Mouse (Mus musculus) left cerebral cortex, adult 8-10 months (tissue): ENCODE data around the gene Ppard. TPM values are rescaled to one million over a fixed set of nuclear protein-coding genes. Genes with fewer than 3 reads are reported as not detected.

ENCODE experiments used
- DNase-seq, 2 experiments: peaks; one replicate each; pipeline ENCODE4 v3.0.0; 2022; ENCODE audit warnings: low spot score in 2 of 2
- total RNA-seq, 4 experiments: library from RNA; stranded (reverse); gene quantifications; 2 replicates each; pipeline ENCODE4 v1.2.4; 2022

The Ppard gene
- total RNA-seq, 4 experiments from 2014 or later: 26.4 to 28.8 (median 27.1) TPM

DNA sequence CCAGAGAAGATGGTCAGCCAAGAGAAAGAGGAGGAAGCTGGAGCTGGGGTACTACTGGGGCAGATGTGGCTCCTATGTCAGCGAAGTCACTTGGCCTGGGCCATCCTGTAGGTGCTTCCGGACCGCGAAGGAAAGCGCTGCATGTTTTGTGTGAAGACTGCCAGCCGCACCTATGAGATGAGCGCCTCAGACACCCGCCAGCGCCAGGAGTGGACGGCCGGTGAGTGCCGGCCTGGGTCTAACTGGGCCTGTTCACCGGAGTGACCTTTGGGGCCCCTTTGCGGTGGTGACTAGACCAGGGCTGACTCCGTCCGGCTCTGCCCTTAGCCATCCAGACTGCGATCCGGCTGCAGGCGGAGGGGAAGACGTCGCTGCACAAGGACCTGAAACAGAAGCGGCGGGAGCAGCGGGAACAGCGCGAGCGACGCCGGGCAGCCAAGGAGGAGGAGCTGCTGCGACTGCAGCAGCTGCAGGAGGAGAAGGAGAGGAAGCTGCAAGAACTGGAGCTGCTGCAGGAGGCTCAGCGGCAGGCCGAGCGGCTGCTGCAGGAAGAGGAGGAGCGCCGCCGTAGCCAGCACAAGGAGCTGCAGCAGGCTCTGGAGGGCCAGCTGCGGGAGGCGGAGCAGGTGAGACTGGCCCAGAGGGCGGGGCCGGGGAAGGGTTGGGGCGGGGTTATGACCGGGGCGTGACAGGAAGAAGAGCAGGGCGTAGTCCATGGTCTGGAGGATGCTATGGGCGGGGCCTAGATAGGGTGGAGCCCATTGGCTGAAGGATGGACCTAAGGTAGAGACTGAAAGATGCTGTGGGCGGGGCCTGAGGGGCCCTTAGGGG, 8.7 kb upstream of the Ppard start:
- peak; percentile 70 to 91 for DNase-seq

DNA sequence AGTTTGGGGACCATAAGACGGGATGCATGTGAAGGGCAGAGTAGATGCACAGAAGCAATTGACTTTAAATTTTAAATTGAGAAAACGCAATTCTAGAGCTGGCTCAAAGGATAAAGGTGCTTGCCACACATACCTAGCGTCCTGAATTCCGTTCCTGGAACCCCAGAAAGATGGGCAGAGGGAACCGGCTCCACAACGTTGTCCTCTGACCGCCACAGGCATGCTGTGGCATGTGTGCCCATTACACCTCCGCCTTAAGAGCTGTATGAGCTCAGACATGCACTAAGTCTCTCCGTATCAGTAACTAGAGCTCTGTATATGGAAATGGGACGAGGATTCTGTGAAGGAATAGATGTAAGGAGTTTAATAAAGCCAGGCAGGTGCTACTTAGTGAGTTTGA, 7.9 kb upstream of the Ppard start:
- no peak for DNase-seq

- peak; percentile 82 to 90 for DNase-seq
Observed at GRCm38 (mm10) chr17:28226014-28226413, 6.5 kb upstream of the Ppard start.

GRCm38 (mm10) chr17:28230486-28230885, 2.0 kb upstream of the Ppard start:
- DNase-seq: no peak

DNA sequence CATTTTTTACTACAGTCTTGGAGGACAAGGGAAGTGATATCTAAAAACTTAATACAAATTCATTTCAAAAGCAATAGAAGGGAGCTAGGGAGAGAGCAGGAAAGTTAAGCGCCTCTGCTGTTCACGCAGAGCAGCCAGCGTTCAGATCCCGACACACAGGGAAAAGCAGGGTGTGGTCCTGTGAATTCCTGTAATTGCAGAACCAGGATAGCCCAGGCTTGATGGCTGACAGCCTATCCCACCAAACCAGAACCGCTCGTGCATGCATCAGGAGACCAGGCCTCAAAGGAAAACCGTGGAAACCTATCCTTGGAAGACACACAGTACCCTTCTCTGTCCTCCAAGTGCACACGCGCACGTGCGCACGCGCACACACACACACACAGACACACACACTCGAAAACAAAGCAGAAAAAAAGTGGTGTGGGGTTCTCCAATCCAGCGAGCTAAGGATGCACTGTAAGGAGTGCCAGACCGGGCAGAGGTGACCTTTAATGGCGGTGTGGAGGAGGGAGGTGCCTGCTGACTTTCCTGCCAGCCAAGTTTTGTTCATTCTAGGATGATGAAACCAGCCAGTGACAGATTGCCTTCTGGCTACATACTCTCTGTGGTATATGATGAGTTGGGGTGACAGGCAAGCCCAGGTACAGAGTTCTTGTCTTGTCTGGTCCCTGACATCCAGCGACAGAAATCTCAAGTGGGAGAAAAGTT, 1.3 kb upstream of the Ppard start:
- DNase-seq: no peak

GRCm38 (mm10) chr17:28233091-28233731, 711 bp downstream of the Ppard start:
- DNase-seq: no peak

GRCm38 (mm10) chr17:28234641-28235040, 2.1 kb downstream of the Ppard start:
- no peak for DNase-seq

DNA sequence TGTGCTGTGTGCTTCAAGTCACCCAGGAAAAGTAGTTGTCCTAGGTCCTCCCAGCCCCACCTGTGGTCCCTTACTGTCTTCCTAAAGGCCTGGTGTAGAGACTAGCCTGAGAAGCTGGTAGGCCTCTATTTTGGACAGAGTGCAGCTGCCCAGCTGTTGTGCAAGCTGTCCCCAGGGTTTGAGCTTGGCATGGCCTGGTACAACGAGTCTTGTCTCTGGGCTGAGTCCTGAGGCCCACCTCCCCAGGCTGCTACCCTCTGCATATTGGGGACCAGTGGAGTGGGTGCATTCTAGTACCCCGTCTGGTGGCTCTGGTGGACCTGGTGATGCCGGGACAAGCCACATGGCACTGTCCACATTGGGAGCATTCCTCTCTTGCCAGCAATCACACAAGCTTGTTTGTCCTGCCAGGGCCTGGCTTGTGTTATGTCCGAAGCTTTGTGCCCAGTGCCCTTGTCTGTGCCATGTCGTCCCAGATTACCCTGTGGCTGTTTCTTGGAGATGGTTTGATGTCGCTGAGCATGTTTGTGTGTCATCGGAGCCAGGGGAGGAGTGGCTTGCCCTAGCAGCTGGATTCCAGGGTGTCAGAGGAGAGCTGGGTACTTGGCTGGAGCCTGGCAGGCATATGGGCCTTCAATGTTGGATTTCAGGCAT, 3.6 kb downstream of the Ppard start:
- no peak for DNase-seq

GRCm38 (mm10) chr17:28236636-28237015, 4.1 kb downstream of the Ppard start:
- DNase-seq: no peak

GRCm38 (mm10) chr17:28237362-28237761, 4.9 kb downstream of the Ppard start:
- DNase-seq: no peak

GRCm38 (mm10) chr17:28237874-28238273, 5.4 kb downstream of the Ppard start:
- no peak for DNase-seq

DNA sequence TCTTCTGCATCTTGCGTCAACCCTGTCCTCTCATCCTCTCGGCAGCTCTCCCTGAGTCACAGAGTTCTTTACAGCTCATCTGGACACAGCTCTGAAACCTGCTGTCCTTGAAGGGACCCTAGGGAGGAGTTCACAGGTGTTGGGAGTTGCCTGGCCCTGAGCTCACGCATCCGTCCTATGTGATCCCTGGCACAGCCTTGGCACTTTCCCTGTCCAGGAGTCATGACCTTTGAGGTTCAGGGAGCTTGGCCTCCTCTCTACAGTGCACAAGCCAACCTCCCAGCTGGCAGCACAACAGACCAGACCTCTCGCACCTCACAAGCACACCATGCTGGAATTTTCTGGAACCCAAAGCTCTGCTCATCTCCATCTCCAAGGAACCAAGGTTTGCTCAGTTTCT, 8.3 kb downstream of the Ppard start:
- DNase-seq: no peak

DNA sequence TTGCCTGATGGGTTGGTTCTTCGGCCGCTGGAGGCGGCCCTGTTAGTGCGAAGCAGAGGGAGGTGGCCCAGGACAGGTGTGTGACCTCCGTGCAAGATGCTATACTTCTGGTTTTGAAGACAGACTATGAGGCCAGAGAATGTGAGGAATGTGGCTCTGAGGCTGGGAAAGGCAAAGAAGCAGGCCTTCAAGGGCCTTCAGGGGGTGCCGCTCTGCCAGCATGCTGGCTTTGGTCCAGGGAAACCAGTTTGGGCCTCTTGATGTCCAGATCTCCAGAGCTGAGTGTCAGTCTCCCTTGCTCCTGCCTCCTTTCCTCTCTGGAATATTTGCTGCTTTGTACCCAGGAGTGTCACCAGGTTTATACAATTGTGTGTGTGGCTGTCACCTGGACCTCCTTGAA, 9.8 kb downstream of the Ppard start:
- DNase-seq: no peak

- DNase-seq: no peak
Observed at GRCm38 (mm10) chr17:28244214-28244613, 11.7 kb downstream of the Ppard start.

GRCm38 (mm10) chr17:28244714-28245113, 12.2 kb downstream of the Ppard start:
- peak in 1 of 2 experiments; percentile 55 for DNase-seq

- no peak for DNase-seq
Observed at GRCm38 (mm10) chr17:28246640-28247039, 14.1 kb downstream of the Ppard start.

- no peak for DNase-seq
Observed at GRCm38 (mm10) chr17:28247613-28248012, 15.1 kb downstream of the Ppard start.

- DNase-seq: no peak
Observed at GRCm38 (mm10) chr17:28249062-28249461, 16.6 kb downstream of the Ppard start.

- DNase-seq: no peak
Observed at GRCm38 (mm10) chr17:28251579-28252280, 19.2 kb downstream of the Ppard start.

- DNase-seq: no peak
Observed at GRCm38 (mm10) chr17:28252281-28252648, 19.8 kb downstream of the Ppard start.

DNA sequence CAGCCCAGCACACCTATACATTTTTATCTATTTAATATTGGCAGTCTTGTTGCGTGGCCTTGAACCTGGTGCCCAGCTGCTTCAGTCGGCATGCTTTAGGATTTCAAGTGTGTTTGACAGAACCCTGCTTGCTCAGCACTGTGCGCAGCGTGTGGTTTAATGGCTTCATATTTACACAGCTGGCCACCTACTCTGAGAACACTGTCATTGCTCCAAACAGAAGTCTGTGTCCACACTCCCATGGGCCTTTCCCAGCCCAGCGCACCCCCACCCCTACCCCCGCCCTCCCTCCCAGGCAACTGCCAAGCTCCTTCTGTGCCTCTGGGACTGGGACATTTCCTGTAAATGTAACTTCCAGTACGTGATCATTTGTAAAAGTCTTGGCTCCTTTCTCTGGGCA, 20.7 kb downstream of the Ppard start:
- no peak for DNase-seq
